Mouse (Mus musculus) heart, embryonic 15.5 days (tissue): ENCODE measurements around the gene Tcf3. TPM values are rescaled to one million over a fixed set of nuclear protein-coding genes. Genes with fewer than 3 reads are reported as not detected.

Experiments used
- ATAC-seq: fragments of 200-750 bp; cut with Nextera tagmentation; replicated peaks from 2 replicates; pipeline ENCODE4 v1.8.0; 2017; ENCODE audit warnings: low read depth, moderate TSS enrichment; ENCODE audit not compliant: insufficient number of reproducible peaks, insufficient read depth, low FRiP score
- H3K27ac ChIP-seq: fragments of 300-500 bp; sonication (generic); 2 replicates; pipeline ENCODE4 v1.5.1; 2015; ENCODE audit warnings: mild to moderate bottlenecking, inconsistent platforms
- H3K27me3 ChIP-seq: fragments of 300-500 bp; sonication (generic); 2 replicates; pipeline ENCODE4 v1.6.1; 2015; ENCODE audit warnings: inconsistent platforms
- H3K36me3 ChIP-seq: fragments of 300-500 bp; sonication (generic); 2 replicates; pipeline ENCODE4 v1.6.1; 2015; ENCODE audit warnings: mild to moderate bottlenecking, inconsistent platforms
- H3K4me1 ChIP-seq: fragments of 300-500 bp; sonication (generic); replicated peaks from 2 replicates; pipeline ENCODE4 v1.6.1; 2015; ENCODE audit warnings: inconsistent platforms
- H3K4me2 ChIP-seq: fragments of 300-500 bp; sonication (generic); 2 replicates; pipeline ENCODE4 v1.6.1; 2015; ENCODE audit warnings: inconsistent platforms, mild to moderate bottlenecking, moderate library complexity
- H3K4me3 ChIP-seq: fragments of 300-500 bp; sonication (generic); 2 replicates; pipeline ENCODE4 v1.5.1; 2015; ENCODE audit warnings: mild to moderate bottlenecking, inconsistent platforms
- H3K9ac ChIP-seq: fragments of 300-500 bp; sonication (generic); 2 replicates; pipeline ENCODE4 v1.6.1; 2015; ENCODE audit warnings: mild to moderate bottlenecking, inconsistent platforms
- H3K9me3 ChIP-seq: fragments of 300-500 bp; sonication (generic); replicated peaks from 2 replicates; pipeline ENCODE4 v1.6.1; 2016; ENCODE audit warnings: inconsistent platforms
- WGBS: fragments of 180-500 bp; shearing (Covaris S2); methylation state at CpG from one replicate; pipeline ENCODE4 v1.1.7; 2015; ENCODE audit warnings: mixed read lengths; 5-methylcytosine and 5-hydroxymethylcytosine counted together
- microRNA-seq: library from miRNA; unstranded; fragments of <30 nt; microRNA quantifications from one replicate; pipeline ENCODE4, GENCODE M21; 2016
- polyA plus RNA-seq: library from polyadenylated mRNA; unstranded; fragments of >200 nt; fragmentation: Nextera tagmentation; extraction: Ambion mirVana; gene quantifications from 2 replicates; pipeline ENCODE4 v1.2.1, GENCODE M21; 2015

Tcf3 gene
- polyA plus RNA-seq, 1 experiment from 2014 or later, result 41.3 TPM

DNA sequence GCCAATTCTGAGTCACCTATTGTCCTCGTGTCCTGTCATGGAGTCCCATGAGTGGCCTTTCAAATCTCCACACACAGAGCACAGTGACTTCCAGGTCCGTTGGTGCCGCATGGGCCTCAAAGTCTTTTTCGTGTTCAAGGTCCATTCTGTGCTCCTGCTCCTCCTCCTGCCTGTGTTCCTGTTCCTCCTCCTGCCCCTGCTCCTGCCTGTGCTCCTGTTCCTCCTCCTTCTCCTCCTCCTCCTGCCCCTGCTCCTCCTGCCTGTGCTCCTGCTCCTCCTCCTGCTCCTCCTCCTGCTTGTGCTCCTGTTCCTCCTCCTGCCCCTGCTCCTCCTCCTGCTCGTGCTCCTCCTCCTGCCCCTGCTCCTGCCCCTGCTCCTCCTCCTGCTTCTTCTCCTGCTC lies 65.5 kb downstream of the Tcf3 start:
- no peak overlapping the region for H3K4me3 ChIP-seq
- H3K27ac ChIP-seq, result no peak overlapping the region
- H3K4me1 ChIP-seq, result peaks cover 9% of the 10 kb centered on the region
- 49% methylated on average over 5 of the region's 5 CpGs for WGBS
- no peaks in the 10 kb centered on the region for H3K36me3 ChIP-seq
- no peak overlapping the region for H3K9ac ChIP-seq
- H3K4me2 ChIP-seq, result no peak overlapping the region
- no peaks in the 10 kb centered on the region for H3K9me3 ChIP-seq
- peaks cover 47% of the 10 kb centered on the region for H3K27me3 ChIP-seq
- no peak for ATAC-seq

DNA sequence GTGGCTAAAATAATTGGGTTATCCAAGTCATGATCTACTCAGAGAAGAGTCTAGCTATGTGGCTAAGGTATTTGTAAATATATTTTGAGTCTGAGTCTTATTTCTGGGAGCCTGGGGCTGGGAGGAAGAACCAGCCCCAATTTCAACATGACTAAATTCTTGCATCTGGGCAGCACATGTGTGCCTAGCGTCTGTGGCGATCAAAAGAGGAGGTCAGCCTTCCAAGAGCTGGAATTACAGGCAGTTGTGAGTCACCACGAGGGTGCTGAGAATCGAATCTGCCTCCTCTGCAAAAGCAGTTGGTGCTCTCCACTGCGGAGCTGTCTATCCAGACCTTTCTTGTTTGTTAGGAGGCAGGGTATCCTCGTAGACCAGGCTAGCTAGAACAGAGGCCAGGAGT lies 67.7 kb downstream of the Tcf3 start:
- Histone ChIP-seq H3K4me2 (no peak overlapping the region), H3K27ac (no peak overlapping the region), H3K9ac (no peak overlapping the region), H3K4me1 (no peaks in the 10 kb centered on the region), H3K27me3 (peaks cover 45% of the 10 kb centered on the region), H3K4me3 (no peak overlapping the region), H3K9me3 (no peaks in the 10 kb centered on the region), H3K36me3 (no peaks in the 10 kb centered on the region)
- no peak for ATAC-seq
- 59% methylated on average over 6 of the region's 6 CpGs for WGBS

DNA sequence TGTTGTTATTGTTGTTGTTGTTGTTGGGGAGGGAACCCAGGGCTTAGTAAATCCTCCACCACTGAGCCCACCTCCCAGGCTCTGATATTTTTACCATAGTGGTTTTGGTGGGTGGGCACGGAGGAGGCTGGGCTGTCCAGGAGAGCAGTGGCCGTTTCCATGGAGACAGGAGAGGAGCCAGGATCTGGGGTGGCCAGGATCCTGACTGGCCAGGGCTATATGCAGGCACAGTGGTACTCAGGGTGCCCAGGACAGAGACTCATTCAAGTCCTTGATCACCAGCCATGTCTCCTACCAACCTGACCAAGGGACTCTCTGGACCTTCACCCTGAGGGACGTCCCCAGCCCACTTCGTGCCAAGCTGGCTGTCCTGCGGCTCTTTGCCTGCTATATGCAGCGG lies 69.7 kb downstream of the Tcf3 start:
- Histone ChIP-seq H3K4me2 (no peak overlapping the region), H3K4me3 (no peak overlapping the region), H3K4me1 (no peaks in the 10 kb centered on the region), H3K9me3 (no peaks in the 10 kb centered on the region), H3K9ac (no peak overlapping the region), H3K36me3 (no peaks in the 10 kb centered on the region), H3K27ac (no peak overlapping the region), H3K27me3 (peaks cover 65% of the 10 kb centered on the region)
- no peak for ATAC-seq
- WGBS, result 44% methylated on average over 6 of the region's 6 CpGs

Small RNAs within 50 kb of the gene (microRNA-seq; reads per million reads assigned to microRNA genes)
- gene Gm22721, result not detected

Other genes starting within 250 kb of the Tcf3 start
- gene Mum1, start 207.2 kb downstream of the Tcf3 start, polyA plus RNA-seq, result 32.7 and 40.5 TPM in 2 replicates
- gene Ndufs7, start 184.5 kb downstream of the Tcf3 start, polyA plus RNA-seq, result 553 and 586 TPM in 2 replicates
- 47.7 and 52.9 TPM in 2 replicates for gene Gamt, start 172.6 kb downstream of the Tcf3 start, polyA plus RNA-seq
- 31.5 and 40.0 TPM in 2 replicates for gene Dazap1, start 172.2 kb downstream of the Tcf3 start, polyA plus RNA-seq
- 525 and 544 TPM in 2 replicates for gene Rps15, start 141.2 kb downstream of the Tcf3 start, polyA plus RNA-seq
- 0.96 and 2.1 TPM in 2 replicates for gene Apc2, start 137.7 kb downstream of the Tcf3 start, polyA plus RNA-seq
- gene 2310011J03Rik, start 113.1 kb downstream of the Tcf3 start, polyA plus RNA-seq, result 32.4 and 36.8 TPM in 2 replicates
- 1.3 and 1.5 TPM in 2 replicates for gene Pcsk4, start 104.1 kb downstream of the Tcf3 start, polyA plus RNA-seq
- 1.6 and 3.4 TPM in 2 replicates for gene Reep6, start 103.7 kb downstream of the Tcf3 start, polyA plus RNA-seq
- gene Adamtsl5, start 85.2 kb downstream of the Tcf3 start, polyA plus RNA-seq, result 10.9 and 12.7 TPM in 2 replicates
- gene Plk5, start 77.2 kb downstream of the Tcf3 start, polyA plus RNA-seq, result 0.06 and 0.09 TPM in 2 replicates
- gene Mex3d, start 46.0 kb downstream of the Tcf3 start, polyA plus RNA-seq, result 4.8 and 5.2 TPM in 2 replicates
- 122 and 177 TPM in 2 replicates for gene Mbd3, start 34.1 kb downstream of the Tcf3 start, polyA plus RNA-seq
- gene Uqcr11, start 26.8 kb downstream of the Tcf3 start, polyA plus RNA-seq, result 1,499 and 1,535 TPM in 2 replicates
- gene Onecut3, start 61.2 kb upstream of the Tcf3 start, polyA plus RNA-seq, result not detected in 2 replicates
- gene Atp8b3, start 105.5 kb upstream of the Tcf3 start, polyA plus RNA-seq, result 0.05 and 0.06 TPM in 2 replicates
- 13.6 and 20.2 TPM in 2 replicates for gene Rexo1, start 127.9 kb upstream of the Tcf3 start, polyA plus RNA-seq
- 4.7 and 6.4 TPM in 2 replicates for gene Klf16, start 143.7 kb upstream of the Tcf3 start, polyA plus RNA-seq
- 84.2 and 110 TPM in 2 replicates for gene Abhd17a, start 156.7 kb upstream of the Tcf3 start, polyA plus RNA-seq
- gene Scamp4, start 169.2 kb upstream of the Tcf3 start, polyA plus RNA-seq, result 55.9 and 71.6 TPM in 2 replicates
- gene Adat3, start 169.2 kb upstream of the Tcf3 start, polyA plus RNA-seq, result 3.0 and 3.9 TPM in 2 replicates
- 1.2 and 2.7 TPM in 2 replicates for gene Gm49322, start 172.4 kb upstream of the Tcf3 start, polyA plus RNA-seq
- gene Csnk1g2, start 189.2 kb upstream of the Tcf3 start, polyA plus RNA-seq, result 78.2 and 112 TPM in 2 replicates
- 45.4 and 64.8 TPM in 2 replicates for gene Btbd2, start 223.4 kb upstream of the Tcf3 start, polyA plus RNA-seq
- gene Mknk2, start 244.5 kb upstream of the Tcf3 start, polyA plus RNA-seq, result 70.8 and 99.5 TPM in 2 replicates